Mouse (Mus musculus): ENCODE data around the gene B4galt5. TPM values are rescaled to one million over a fixed set of nuclear protein-coding genes. Genes with fewer than 3 reads are reported as not detected.

Gene B4galt5
- total RNA-seq, 2 experiments from 2014 or later = 20.1 TPM; not detected in 1

GRCm38 (mm10) chr2:167292854-167293253 is 56.1 kb downstream of the B4galt5 start:
- ATAC-seq (replicated peaks; ENCODE audit: low FRiP score, low TSS enrichment, poor library complexity, severe bottlenecking) = peak; percentile 34; the same call in 1 of the 2 replicates

GRCm38 (mm10) chr2:167292151-167292591 is 56.8 kb downstream of the B4galt5 start:
- no peak for ATAC-seq (replicated peaks; ENCODE audit: low FRiP score, low TSS enrichment, poor library complexity, severe bottlenecking)

- ATAC-seq (replicated peaks; ENCODE audit: low FRiP score, low TSS enrichment, poor library complexity, severe bottlenecking) = no peak
Measured at GRCm38 (mm10) chr2:167291656-167292055, 57.3 kb downstream of the B4galt5 start.

- ATAC-seq (replicated peaks; ENCODE audit: low FRiP score, low TSS enrichment, poor library complexity, severe bottlenecking) = no peak
Measured at GRCm38 (mm10) chr2:167281461-167281860, 67.5 kb downstream of the B4galt5 start.

GRCm38 (mm10) chr2:167280986-167281310 is 68.0 kb downstream of the B4galt5 start:
- peak; percentile 53; the same call in 1 of the 2 replicates for ATAC-seq (replicated peaks; ENCODE audit: low FRiP score, low TSS enrichment, poor library complexity, severe bottlenecking)

- peak; percentile 84 for ATAC-seq (replicated peaks; ENCODE audit: low FRiP score, low TSS enrichment, poor library complexity, severe bottlenecking)
Measured at GRCm38 (mm10) chr2:167280090-167280985, 68.6 kb downstream of the B4galt5 start.

- ATAC-seq (replicated peaks; ENCODE audit: low FRiP score, low TSS enrichment, poor library complexity, severe bottlenecking) = peak; percentile 80
Measured at GRCm38 (mm10) chr2:167278751-167279526, 70.0 kb downstream of the B4galt5 start.

- no peak for ATAC-seq (replicated peaks; ENCODE audit: low FRiP score, low TSS enrichment, poor library complexity, severe bottlenecking)
Measured at GRCm38 (mm10) chr2:167278011-167278410, 71.0 kb downstream of the B4galt5 start.

GRCm38 (mm10) chr2:167277026-167277425 is 72.0 kb downstream of the B4galt5 start:
- ATAC-seq (replicated peaks; ENCODE audit: low FRiP score, low TSS enrichment, poor library complexity, severe bottlenecking) = no peak

- no peak for ATAC-seq (replicated peaks; ENCODE audit: low FRiP score, low TSS enrichment, poor library complexity, severe bottlenecking)
Measured at GRCm38 (mm10) chr2:167275856-167276255, 73.1 kb downstream of the B4galt5 start.

- no peak for ATAC-seq (replicated peaks; ENCODE audit: low FRiP score, low TSS enrichment, poor library complexity, severe bottlenecking)
Measured at GRCm38 (mm10) chr2:167274713-167275465, 74.1 kb downstream of the B4galt5 start.

GRCm38 (mm10) chr2:167273206-167273740 is 75.7 kb downstream of the B4galt5 start:
- no peak for ATAC-seq (replicated peaks; ENCODE audit: low FRiP score, low TSS enrichment, poor library complexity, severe bottlenecking)

- ATAC-seq (replicated peaks; ENCODE audit: low FRiP score, low TSS enrichment, poor library complexity, severe bottlenecking) = no peak
Measured at GRCm38 (mm10) chr2:167272706-167273105, 76.3 kb downstream of the B4galt5 start.

GRCm38 (mm10) chr2:167271121-167271521 is 77.9 kb downstream of the B4galt5 start:
- no peak for ATAC-seq (replicated peaks; ENCODE audit: low FRiP score, low TSS enrichment, poor library complexity, severe bottlenecking)

GRCm38 (mm10) chr2:167270496-167270895 is 78.5 kb downstream of the B4galt5 start:
- no peak for ATAC-seq (replicated peaks; ENCODE audit: low FRiP score, low TSS enrichment, poor library complexity, severe bottlenecking)

GRCm38 (mm10) chr2:167268721-167269120 is 80.3 kb downstream of the B4galt5 start:
- ATAC-seq (replicated peaks; ENCODE audit: low FRiP score, low TSS enrichment, poor library complexity, severe bottlenecking) = no peak

GRCm38 (mm10) chr2:167268411-167268690 is 80.6 kb downstream of the B4galt5 start:
- no peak for ATAC-seq (replicated peaks; ENCODE audit: low FRiP score, low TSS enrichment, poor library complexity, severe bottlenecking)

GRCm38 (mm10) chr2:167267531-167268410 is 81.2 kb downstream of the B4galt5 start:
- ATAC-seq (replicated peaks; ENCODE audit: low FRiP score, low TSS enrichment, poor library complexity, severe bottlenecking) = no peak

- ATAC-seq (replicated peaks; ENCODE audit: low FRiP score, low TSS enrichment, poor library complexity, severe bottlenecking) = no peak
Measured at GRCm38 (mm10) chr2:167266231-167266630, 82.8 kb downstream of the B4galt5 start.
